Mouse (Mus musculus) ES-Bruce4 (cell line): ENCODE data around the gene Fmo2.

Experiments used
- CTCF ChIP-seq: IDR thresholded peaks from one replicate; pipeline ENCODE4 v1.8.1; 2011; ENCODE audit warnings: low read depth, low read length
- EP300 ChIP-seq: IDR thresholded peaks from 2 replicates; pipeline ENCODE4 v1.6.1; 2011; ENCODE audit warnings: low read depth, low read length; ENCODE audit not compliant: insufficient read depth
- POLR2A ChIP-seq: IDR thresholded peaks from one replicate; pipeline ENCODE4 v1.8.1; 2011; ENCODE audit warnings: low read length; ENCODE audit not compliant: insufficient read depth

- TF ChIP-seq CTCF (no peak), POLR2A (no peak), EP300 (no peak)
Observed at GRCm38 (mm10) chr1:162847554-162847953, 51.0 kb downstream of the Fmo2 start.
